Mouse (Mus musculus): ENCODE results near the gene Otx1. TPM values are rescaled to one million over a fixed set of nuclear protein-coding genes. Genes with fewer than 3 reads are reported as not detected.

The Otx1 gene
- total RNA-seq, 2 experiments from 2014 or later = not detected

GRCm38 (mm10) chr11:21999396-22000315 is 3.0 kb downstream of the Otx1 start:
- no peak for DNase-seq

GRCm38 (mm10) chr11:21998141-21999047 is 4.3 kb downstream of the Otx1 start:
- no peak for DNase-seq

- DNase-seq = no peak
These were observed 5.0 kb downstream of the Otx1 start for GRCm38 (mm10) chr11:21997561-21998140.

- DNase-seq = no peak
These were observed 5.8 kb downstream of the Otx1 start for GRCm38 (mm10) chr11:21996661-21997560.

GRCm38 (mm10) chr11:21996325-21996647 is 6.4 kb downstream of the Otx1 start:
- DNase-seq = no peak

- no peak for DNase-seq
These were observed 7.0 kb downstream of the Otx1 start for GRCm38 (mm10) chr11:21995534-21996324.

- DNase-seq = no peak
These were observed 8.0 kb downstream of the Otx1 start for GRCm38 (mm10) chr11:21994377-21995370.

GRCm38 (mm10) chr11:21993597-21994376 is 8.9 kb downstream of the Otx1 start:
- no peak for DNase-seq

- DNase-seq = no peak
These were observed 9.7 kb downstream of the Otx1 start for GRCm38 (mm10) chr11:21992761-21993596.

GRCm38 (mm10) chr11:21988398-21988946 is 14.2 kb downstream of the Otx1 start:
- no peak for DNase-seq

- DNase-seq = no peak
These were observed 17.6 kb downstream of the Otx1 start for GRCm38 (mm10) chr11:21985118-21985517.

- DNase-seq = no peak
These were observed 28.6 kb downstream of the Otx1 start for GRCm38 (mm10) chr11:21974005-21974531.

- DNase-seq = no peak
These were observed 29.1 kb downstream of the Otx1 start for GRCm38 (mm10) chr11:21973597-21973996.

- DNase-seq = no peak
These were observed 33.8 kb downstream of the Otx1 start for GRCm38 (mm10) chr11:21968922-21969321.

GRCm38 (mm10) chr11:21955167-21955566 is 47.5 kb downstream of the Otx1 start:
- no peak for DNase-seq

- DNase-seq = no peak
These were observed 51.0 kb downstream of the Otx1 start for GRCm38 (mm10) chr11:21951657-21952237.

- DNase-seq = no peak
These were observed 52.6 kb downstream of the Otx1 start for GRCm38 (mm10) chr11:21950094-21950493.

All from gastrocnemius, postnatal 25 days (tissue).